Mouse (Mus musculus) heart, adult 2 months (tissue): ENCODE measurements around the gene Acvr1b.

ENCODE experiments used
- CTCF ChIP-seq: fragments of 200-600 bp; IDR thresholded peaks from 2 replicates; pipeline ENCODE4 v1.8.1; 2022; ENCODE audit warnings: antibody characterized with exemption, mild to moderate bottlenecking, moderate library complexity
- EP300 ChIP-seq: fragments of 200-500 bp; IDR thresholded peaks from 2 replicates; pipeline ENCODE4 v1.6.1; 2011; ENCODE audit warnings: low read depth, low read length, control low read depth; ENCODE audit not compliant: insufficient read depth
- POLR2A ChIP-seq: fragments of 200-500 bp; IDR thresholded peaks from 2 replicates; pipeline ENCODE4 v1.6.1; 2011; ENCODE audit warnings: mild to moderate bottlenecking, low read depth, low read length, control low read depth; ENCODE audit not compliant: insufficient read depth

- TF ChIP-seq CTCF (no peak), POLR2A (no peak), EP300 (no peak)
Measured at GRCm38 (mm10) chr15:101194951-101195823, 21.3 kb downstream of the Acvr1b start.
